Mouse (Mus musculus): ENCODE data around the gene Gcnt1.
A peak's percentile ranks its signal among the peaks of the same experiment; 100 is the strongest.

Gcnt1 gene

GRCm38 (mm10) chr19:17372701-17373100 lies at the start of gene Gcnt1:
Gcnt1 (minus strand) TSS chr19:17372844.
- no peak for DNase-seq (ENCODE audit: low spot score in 2 of 2)

GRCm38 (mm10) chr19:17417855-17418254 lies 45.2 kb upstream of the Gcnt1 start:
- DNase-seq (ENCODE audit: low spot score in 2 of 2), result no peak

GRCm38 (mm10) chr19:17412915-17413459 lies 40.3 kb upstream of the Gcnt1 start:
- DNase-seq (ENCODE audit: low spot score in 2 of 2), result no peak

GRCm38 (mm10) chr19:17410465-17411065 lies 37.9 kb upstream of the Gcnt1 start:
- no peak for DNase-seq (ENCODE audit: low spot score in 2 of 2)

- no peak for DNase-seq (ENCODE audit: low spot score in 2 of 2)
Observed at GRCm38 (mm10) chr19:17409351-17409750, 36.7 kb upstream of the Gcnt1 start.

GRCm38 (mm10) chr19:17408591-17408990 lies 35.9 kb upstream of the Gcnt1 start:
- no peak for DNase-seq (ENCODE audit: low spot score in 2 of 2)

- DNase-seq (ENCODE audit: low spot score in 2 of 2), result no peak
Observed at GRCm38 (mm10) chr19:17406823-17407222, 34.2 kb upstream of the Gcnt1 start.

GRCm38 (mm10) chr19:17403175-17403574 lies 30.5 kb upstream of the Gcnt1 start:
- no peak for DNase-seq (ENCODE audit: low spot score in 2 of 2)

GRCm38 (mm10) chr19:17400571-17400970 lies 27.9 kb upstream of the Gcnt1 start:
- DNase-seq (ENCODE audit: low spot score in 2 of 2), result no peak

GRCm38 (mm10) chr19:17399965-17400364 lies 27.3 kb upstream of the Gcnt1 start:
- no peak for DNase-seq (ENCODE audit: low spot score in 2 of 2)

- DNase-seq (ENCODE audit: low spot score in 2 of 2), result no peak
Observed at GRCm38 (mm10) chr19:17397922-17398321, 25.3 kb upstream of the Gcnt1 start.

GRCm38 (mm10) chr19:17396802-17397201 lies 24.2 kb upstream of the Gcnt1 start:
- no peak for DNase-seq (ENCODE audit: low spot score in 2 of 2)

- DNase-seq (ENCODE audit: low spot score in 2 of 2), result peak; percentile 94 to 95
Observed at GRCm38 (mm10) chr19:17393841-17394591, 21.4 kb upstream of the Gcnt1 start, which contains the start of gene Rfk. Rfk (plus strand) TSS chr19:17394043.

- DNase-seq (ENCODE audit: low spot score in 2 of 2), result no peak
Observed at GRCm38 (mm10) chr19:17392866-17393265, 20.2 kb upstream of the Gcnt1 start.

GRCm38 (mm10) chr19:17388404-17388803 lies 15.8 kb upstream of the Gcnt1 start:
- DNase-seq (ENCODE audit: low spot score in 2 of 2), result no peak

GRCm38 (mm10) chr19:17386424-17386823 lies 13.8 kb upstream of the Gcnt1 start:
- no peak for DNase-seq (ENCODE audit: low spot score in 2 of 2)

GRCm38 (mm10) chr19:17385426-17385825 lies 12.8 kb upstream of the Gcnt1 start:
- no peak for DNase-seq (ENCODE audit: low spot score in 2 of 2)

GRCm38 (mm10) chr19:17385022-17385421 lies 12.4 kb upstream of the Gcnt1 start:
- DNase-seq (ENCODE audit: low spot score in 2 of 2), result no peak

- no peak for DNase-seq (ENCODE audit: low spot score in 2 of 2)
Observed at GRCm38 (mm10) chr19:17382807-17383397, 10.3 kb upstream of the Gcnt1 start.

GRCm38 (mm10) chr19:17380549-17380948 lies 7.9 kb upstream of the Gcnt1 start:
- no peak for DNase-seq (ENCODE audit: low spot score in 2 of 2)

- DNase-seq (ENCODE audit: low spot score in 2 of 2), result no peak
Observed at GRCm38 (mm10) chr19:17378845-17379244, 6.2 kb upstream of the Gcnt1 start.

- no peak for DNase-seq (ENCODE audit: low spot score in 2 of 2)
Observed at GRCm38 (mm10) chr19:17369581-17369980, 3.1 kb downstream of the Gcnt1 start.

GRCm38 (mm10) chr19:17368557-17368956 lies 4.1 kb downstream of the Gcnt1 start:
- no peak for DNase-seq (ENCODE audit: low spot score in 2 of 2)
